Mouse (Mus musculus) embryonic facial prominence, embryonic 15.5 days (tissue): Measurements from ENCODE around the gene Ctc1. TPM values are rescaled to one million over a fixed set of nuclear protein-coding genes. Genes with fewer than 3 reads are reported as not detected.

Experiments
- ATAC-seq: fragments of 200-750 bp; cut with Nextera tagmentation; 2 replicates; pipeline ENCODE4 v1.8.0; 2017; ENCODE audit warnings: low read depth, moderate TSS enrichment; ENCODE audit not compliant: insufficient number of reproducible peaks, low FRiP score, low TSS enrichment
- H3K27ac ChIP-seq: fragments of 300-500 bp; sonication (generic); replicated peaks from 2 replicates; pipeline ENCODE4 v1.5.1; 2015; ENCODE audit warnings: mild to moderate bottlenecking, inconsistent platforms
- H3K27me3 ChIP-seq: fragments of 300-500 bp; sonication (generic); 2 replicates; pipeline ENCODE4 v1.6.1; 2015; ENCODE audit warnings: inconsistent platforms
- H3K36me3 ChIP-seq: fragments of 300-500 bp; sonication (generic); 2 replicates; pipeline ENCODE4 v1.6.1; 2015; ENCODE audit warnings: mild to moderate bottlenecking, inconsistent platforms
- H3K4me1 ChIP-seq: fragments of 300-500 bp; sonication (generic); 2 replicates; pipeline ENCODE4 v1.6.1; 2015; ENCODE audit warnings: inconsistent platforms
- H3K4me2 ChIP-seq: fragments of 300-500 bp; sonication (generic); replicated peaks from 2 replicates; pipeline ENCODE4 v1.6.1; 2015; ENCODE audit warnings: mild to moderate bottlenecking, inconsistent platforms
- H3K4me3 ChIP-seq: fragments of 300-500 bp; sonication (generic); replicated peaks from 2 replicates; pipeline ENCODE4 v1.5.1; 2015; ENCODE audit warnings: mild to moderate bottlenecking, inconsistent platforms
- H3K9ac ChIP-seq: fragments of 300-500 bp; sonication (generic); 2 replicates; pipeline ENCODE4 v1.6.1; 2015; ENCODE audit warnings: inconsistent platforms
- H3K9me3 ChIP-seq: fragments of 300-500 bp; sonication (generic); replicated peaks from 2 replicates; pipeline ENCODE4 v1.6.1; 2016; ENCODE audit warnings: inconsistent platforms
- WGBS: fragments of 180-500 bp; shearing (Covaris S2); methylation state at CpG from one replicate; pipeline ENCODE4 v1.1.7; 2015; 5-methylcytosine and 5-hydroxymethylcytosine counted together
- polyA plus RNA-seq: library from polyadenylated mRNA; unstranded; fragments of >200 nt; fragmentation: Nextera tagmentation; extraction: Ambion mirVana; gene quantifications from 2 replicates; pipeline ENCODE4 v1.2.1, GENCODE M21; 2015

The Ctc1 gene
- polyA plus RNA-seq, 1 experiment from 2014 or later: 53.5 TPM

DNA sequence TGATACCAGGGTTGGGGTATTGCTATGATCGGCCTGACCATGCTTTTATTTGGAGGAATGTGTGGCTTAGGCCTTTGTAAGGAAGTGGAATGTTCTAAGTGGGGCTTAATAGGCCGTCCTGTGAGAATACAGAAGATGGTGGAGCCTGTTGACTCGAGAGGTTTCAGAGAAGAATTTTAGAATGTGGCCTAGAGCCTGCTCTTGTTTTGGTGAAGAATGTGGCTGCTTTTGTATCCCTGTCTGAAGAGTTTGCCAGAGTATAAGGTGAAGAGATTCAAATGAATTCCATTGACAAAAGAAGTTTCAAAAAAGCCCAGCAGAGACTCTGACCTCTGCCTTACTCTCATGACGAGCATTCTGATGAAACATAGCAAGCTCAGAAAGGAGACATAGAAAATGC lies 36.1 kb downstream of the Ctc1 start:
- Histone ChIP-seq H3K9me3 (no peaks in the 10 kb centered on the region), H3K27ac (no peak overlapping the region), H3K9ac (no peak overlapping the region), H3K4me1 (peaks cover 20% of the 10 kb centered on the region), H3K4me2 (no peak overlapping the region), H3K27me3 (no peaks in the 10 kb centered on the region), H3K36me3 (peaks cover 29% of the 10 kb centered on the region), H3K4me3 (no peak overlapping the region)
- 83% methylated on average over 4 of the region's 4 CpGs for WGBS
- no peak for ATAC-seq

GRCm38 (mm10) chr11:69052824-69053421 lies 37.2 kb downstream of the Ctc1 start:
- no peak for ATAC-seq
- H3K9ac ChIP-seq: no peak overlapping the region
- no peak overlapping the region for H3K4me2 ChIP-seq
- no peaks in the 10 kb centered on the region for H3K27me3 ChIP-seq
- H3K9me3 ChIP-seq: no peaks in the 10 kb centered on the region
- H3K4me3 ChIP-seq: no peak overlapping the region
- H3K27ac ChIP-seq: no peak overlapping the region
- H3K4me1 ChIP-seq: peaks cover 12% of the 10 kb centered on the region; the same call in 1 of the 2 replicates
- 92% methylated on average over 2 of the region's 2 CpGs for WGBS
- peaks cover 29% of the 10 kb centered on the region for H3K36me3 ChIP-seq

GRCm38 (mm10) chr11:69053848-69054247 lies 38.1 kb downstream of the Ctc1 start:
- no peak overlapping the region for H3K27ac ChIP-seq
- H3K9me3 ChIP-seq: no peaks in the 10 kb centered on the region
- H3K4me1 ChIP-seq: peaks cover 11% of the 10 kb centered on the region; the same call in 1 of the 2 replicates
- WGBS: 68% methylated on average over 3 of the region's 3 CpGs
- no peak for ATAC-seq
- no peak overlapping the region for H3K9ac ChIP-seq
- H3K4me3 ChIP-seq: no peak overlapping the region
- H3K4me2 ChIP-seq: no peak overlapping the region
- no peaks in the 10 kb centered on the region for H3K27me3 ChIP-seq
- peaks cover 23% of the 10 kb centered on the region for H3K36me3 ChIP-seq

DNA sequence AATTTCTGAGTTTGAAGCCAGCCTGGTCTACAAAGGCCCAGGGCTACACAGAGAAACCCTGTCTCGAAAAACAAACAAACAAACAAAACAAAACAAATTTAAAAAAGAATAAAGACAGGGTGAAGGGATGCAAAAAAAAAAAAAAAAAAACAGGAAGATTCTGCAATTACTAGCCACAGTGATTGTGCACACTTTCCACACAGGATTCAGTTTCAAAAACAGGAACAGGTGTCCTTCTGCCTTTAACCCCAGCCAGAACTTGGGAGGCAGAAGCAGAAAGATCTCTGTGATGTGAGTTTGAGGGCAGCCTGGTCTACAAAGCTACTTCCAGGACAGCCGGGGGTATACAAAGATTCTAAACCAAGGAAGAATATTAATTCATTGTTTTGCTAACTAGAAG lies 42.6 kb downstream of the Ctc1 start:
- Histone ChIP-seq H3K9me3 (no peaks in the 10 kb centered on the region), H3K36me3 (no peaks in the 10 kb centered on the region), H3K27ac (peak overlapping the region; percentile 94), H3K4me2 (peak overlapping the region; percentile 70), H3K27me3 (no peaks in the 10 kb centered on the region), H3K4me1 (peaks cover 23% of the 10 kb centered on the region), H3K9ac (peak overlapping the region; percentile 47), H3K4me3 (peak overlapping the region; percentile 96)
- ATAC-seq: no peak
- WGBS: 57% methylated on average over 2 of the region's 2 CpGs

GRCm38 (mm10) chr11:69058729-69059356 lies 43.1 kb downstream of the Ctc1 start:
- Histone ChIP-seq H3K27ac (peak overlapping the region; percentile 94), H3K4me1 (peaks cover 23% of the 10 kb centered on the region)
- WGBS: under 1% methylated on average over 19 of the region's 19 CpGs

GRCm38 (mm10) chr11:69059357-69059974 lies 43.8 kb downstream of the Ctc1 start, which contains the start of gene Borcs6:
Borcs6 (plus strand) TSS chr11:69059717.
- Histone ChIP-seq H3K27me3 (no peaks in the 10 kb centered on the region), H3K9ac (peak within 1 kb of the TSS; percentile 90), H3K36me3 (no peaks in the 10 kb centered on the region), H3K4me3 (peak within 1 kb of the TSS; percentile 96), H3K27ac (peak within 1 kb of the TSS; percentile 94), H3K4me1 (peaks cover 29% of the 10 kb centered on the region), H3K9me3 (no peaks in the 10 kb centered on the region), H3K4me2 (peak within 1 kb of the TSS; percentile 70)
- WGBS: under 1% methylated on average over 64 of the region's 64 CpGs
- peak; percentile 94 for ATAC-seq

More at GRCm38 (mm10) chr11:69058729-69059356, 43.1 kb downstream of the Ctc1 start:
- no peaks in the 10 kb centered on the region for H3K9me3 ChIP-seq
- peak overlapping the region; percentile 70 for H3K4me2 ChIP-seq
- no peak for ATAC-seq
- H3K27me3 ChIP-seq: no peaks in the 10 kb centered on the region
- no peaks in the 10 kb centered on the region for H3K36me3 ChIP-seq
- H3K9ac ChIP-seq: peak overlapping the region; percentile 60
- H3K4me3 ChIP-seq: peak overlapping the region; percentile 96

DNA sequence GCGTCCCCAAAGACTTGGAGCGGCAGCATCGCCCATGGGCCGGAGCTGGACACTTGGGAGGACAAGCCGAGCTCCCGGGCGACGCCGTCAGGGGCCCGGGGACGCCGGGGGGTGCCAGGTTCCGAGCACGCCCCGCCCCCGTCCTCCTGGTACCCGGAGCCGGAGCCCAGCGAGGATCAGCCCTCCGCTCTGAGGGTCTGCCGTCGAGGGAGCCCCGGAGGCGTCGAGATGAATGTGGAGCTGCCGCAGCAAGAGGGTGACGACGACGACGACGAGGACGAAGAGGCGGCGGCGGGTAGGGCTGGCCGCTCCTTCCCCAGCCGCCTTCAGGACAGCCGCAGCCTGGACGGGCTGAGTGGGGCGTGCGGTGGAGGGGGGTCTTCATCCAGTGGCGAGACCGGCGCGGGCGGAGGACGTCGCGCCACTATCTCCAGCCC lies 44.3 kb downstream of the Ctc1 start:
- Histone ChIP-seq H3K27me3 (no peaks in the 10 kb centered on the region), H3K4me2 (peak overlapping the region; percentile 70), H3K4me1 (peaks cover 33% of the 10 kb centered on the region), H3K27ac (peak overlapping the region; percentile 92), H3K9me3 (no peaks in the 10 kb centered on the region), H3K36me3 (no peaks in the 10 kb centered on the region), H3K9ac (peak overlapping the region; percentile 90), H3K4me3 (peak overlapping the region; percentile 96)
- peak; percentile 3; the same call in 1 of the 2 replicates for ATAC-seq
- WGBS: under 1% methylated on average over 49 of the region's 49 CpGs

DNA sequence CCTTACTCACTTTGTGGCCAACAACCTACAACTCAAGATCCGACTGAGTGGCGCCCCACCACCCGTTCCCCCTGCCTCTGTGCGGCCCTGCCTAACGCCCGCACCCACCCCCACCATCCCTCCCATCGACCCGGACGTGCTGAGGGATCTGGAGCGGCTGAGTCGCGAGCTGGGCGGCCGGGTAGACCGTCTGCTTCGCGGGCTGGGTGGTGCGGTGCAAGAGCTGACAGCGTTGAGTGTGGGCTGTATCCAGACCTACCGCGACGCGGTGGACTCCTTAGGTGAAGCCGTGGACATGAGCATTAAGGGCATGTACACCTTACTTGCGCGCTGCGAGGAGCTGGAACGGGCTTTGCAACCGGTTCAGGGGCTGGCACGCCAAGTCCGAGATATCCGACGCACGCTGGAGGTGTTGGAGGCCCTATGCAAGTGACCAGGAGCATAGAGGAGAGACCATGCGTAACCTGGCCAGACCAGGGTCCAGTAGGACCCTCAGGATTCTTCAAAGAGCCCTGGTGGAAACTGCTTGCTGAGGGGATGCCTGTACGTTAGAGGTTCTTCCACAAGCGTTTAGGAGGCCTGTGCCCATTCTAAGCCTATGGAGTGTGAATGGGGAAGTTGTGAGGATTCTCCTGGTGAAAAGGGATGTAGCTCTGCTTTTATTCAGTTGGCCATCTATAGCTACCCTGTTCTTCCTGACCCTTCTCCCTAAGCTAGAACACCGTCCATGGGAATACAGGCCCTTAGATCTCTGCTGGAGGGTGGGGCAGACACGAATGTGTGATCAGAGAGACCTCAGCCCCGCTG lies 44.9 kb downstream of the Ctc1 start:
- H3K4me3 ChIP-seq: peak overlapping the region; percentile 96
- H3K9me3 ChIP-seq: no peaks in the 10 kb centered on the region
- peak overlapping the region; percentile 90 for H3K9ac ChIP-seq
- ATAC-seq: no peak
- H3K4me2 ChIP-seq: peak overlapping the region; percentile 70
- H3K36me3 ChIP-seq: no peaks in the 10 kb centered on the region
- H3K27me3 ChIP-seq: no peaks in the 10 kb centered on the region
- H3K4me1 ChIP-seq: peaks cover 33% of the 10 kb centered on the region
- peak overlapping the region; percentile 92 for H3K27ac ChIP-seq
- WGBS: 1% methylated on average over 40 of the region's 40 CpGs

- H3K4me2 ChIP-seq: peak overlapping the region; percentile 70
- H3K36me3 ChIP-seq: no peaks in the 10 kb centered on the region
- peak overlapping the region; percentile 92; the same call in 1 of the 2 replicates for H3K27ac ChIP-seq
- WGBS: 16% methylated on average over 17 of the region's 17 CpGs
- peak overlapping the region; percentile 96 for H3K4me3 ChIP-seq
- no peaks in the 10 kb centered on the region for H3K27me3 ChIP-seq
- no peak for ATAC-seq
- no peak overlapping the region for H3K9ac ChIP-seq
- H3K9me3 ChIP-seq: no peaks in the 10 kb centered on the region
- H3K4me1 ChIP-seq: peaks cover 39% of the 10 kb centered on the region
Measured at GRCm38 (mm10) chr11:69061255-69061912, 45.7 kb downstream of the Ctc1 start.

- Histone ChIP-seq H3K27me3 (no peaks in the 10 kb centered on the region), H3K27ac (peak overlapping the region; percentile 90), H3K9ac (no peak overlapping the region), H3K4me1 (peaks cover 44% of the 10 kb centered on the region), H3K4me2 (peak overlapping the region; percentile 73), H3K9me3 (no peaks in the 10 kb centered on the region), H3K4me3 (peak overlapping the region; percentile 72), H3K36me3 (no peaks in the 10 kb centered on the region)
- no peak for ATAC-seq
- under 1% methylated on average over 17 of the region's 17 CpGs for WGBS
Measured at GRCm38 (mm10) chr11:69062194-69062760, 46.6 kb downstream of the Ctc1 start.
